Mouse (Mus musculus): ENCODE results near the gene Epm2a.

The Epm2a gene

GRCm38 (mm10) chr10:11429059-11429812 is 86.0 kb downstream of the Epm2a start:
- ATAC-seq (ENCODE audit: low TSS enrichment) = peak; percentile 52; the same call in 1 of the 2 replicates

- ATAC-seq (ENCODE audit: low TSS enrichment) = no peak
Observed at GRCm38 (mm10) chr10:11436961-11437360, 93.8 kb downstream of the Epm2a start.

- no peak for ATAC-seq (ENCODE audit: low TSS enrichment)
Observed at GRCm38 (mm10) chr10:11438461-11438860, 95.3 kb downstream of the Epm2a start.

- ATAC-seq (ENCODE audit: low TSS enrichment) = no peak
Observed at GRCm38 (mm10) chr10:11439342-11439741, 96.1 kb downstream of the Epm2a start.

- peak; percentile 84 for ATAC-seq (ENCODE audit: low TSS enrichment)
Observed at GRCm38 (mm10) chr10:11449556-11450305, 106.5 kb downstream of the Epm2a start.

- peak; percentile 66 for ATAC-seq (ENCODE audit: low TSS enrichment)
Observed at GRCm38 (mm10) chr10:11452537-11452936, 109.3 kb downstream of the Epm2a start.

GRCm38 (mm10) chr10:11457445-11457844 is 114.2 kb downstream of the Epm2a start:
- no peak for ATAC-seq (ENCODE audit: low TSS enrichment)

- ATAC-seq (ENCODE audit: low TSS enrichment) = peak; percentile 82
Observed at GRCm38 (mm10) chr10:11491956-11492355, 148.8 kb downstream of the Epm2a start.
